Mouse (Mus musculus): ENCODE measurements around the gene Cox7a1. TPM values are rescaled to one million over a fixed set of nuclear protein-coding genes. Genes with fewer than 3 reads are reported as not detected.
A peak's percentile ranks its signal among the peaks of the same experiment; 100 is the strongest.

Gene Cox7a1
- polyA plus RNA-seq, 1 experiment = 85.8 TPM

DNA sequence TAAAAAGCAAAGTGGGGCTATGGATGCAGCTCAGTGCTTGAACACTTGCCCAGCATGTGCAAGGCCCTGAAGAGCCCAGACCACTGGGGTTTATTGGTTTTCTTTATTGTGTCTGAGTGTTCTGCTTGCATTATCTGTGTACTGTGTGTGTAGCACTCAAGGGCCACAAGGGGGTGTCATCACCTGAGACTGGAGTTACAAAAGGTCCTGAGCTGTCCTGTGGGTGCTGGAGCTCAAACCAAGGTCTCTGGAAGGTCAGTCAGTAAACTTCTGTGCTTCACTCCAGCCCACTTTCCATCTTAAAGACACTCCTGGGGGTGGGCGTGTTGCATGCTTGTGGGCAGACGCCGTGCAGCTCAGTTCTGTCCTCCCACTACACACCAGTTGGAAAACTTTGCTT lies 28.4 kb upstream of the Cox7a1 start:
- no peak overlapping the region for H3K27ac ChIP-seq (ENCODE audit: control insufficient read depth, insufficient read depth, low read length)
- no peaks in the 10 kb centered on the region for H3K27me3 ChIP-seq (ENCODE audit: control insufficient read depth, insufficient read depth, low read length)
- H3K4me1 ChIP-seq (replicated peaks; ENCODE audit: control insufficient read depth, insufficient read depth, low read length) = no peaks in the 10 kb centered on the region
- 98% methylated on average over 3 of the region's 3 CpGs for WGBS
- no peak for TF ChIP-seq POLR2A (IDR thresholded peaks at IDR 0.05; ENCODE audit: control insufficient read depth, extremely low read depth, insufficient read depth, low read length, poor library complexity)
- no peak for TF ChIP-seq CTCF (IDR thresholded peaks at IDR 0.05; ENCODE audit: borderline replicate concordance, control insufficient read depth, extremely low read depth, insufficient read depth, low read length, poor library complexity)
- no peak for DNase-seq
- H3K4me3 ChIP-seq (ENCODE audit: control insufficient read depth, insufficient read depth, low read length) = no peak overlapping the region
- H3K36me3 ChIP-seq (ENCODE audit: control insufficient read depth, insufficient read depth, low read length) = peaks cover 20% of the 10 kb centered on the region

DNA sequence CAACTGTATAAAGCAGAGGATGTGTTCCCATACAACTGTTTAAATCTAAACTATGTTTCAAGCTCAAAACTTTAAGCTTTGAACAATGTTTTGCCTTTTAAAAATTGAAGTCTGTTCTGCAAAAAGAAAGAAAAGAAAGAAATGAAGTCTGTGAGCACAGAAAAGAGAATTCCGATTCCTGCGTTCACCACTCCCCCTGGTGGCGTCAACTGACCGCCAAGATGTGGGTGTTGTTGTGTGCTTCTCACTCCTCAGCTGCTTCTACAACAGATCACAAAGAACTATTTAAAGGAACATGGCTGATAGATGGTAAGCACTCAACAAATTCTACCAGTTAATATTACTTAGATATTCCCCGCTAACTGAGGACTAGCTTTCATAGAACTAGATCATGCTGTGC lies 20.8 kb upstream of the Cox7a1 start:
- no peak for TF ChIP-seq CTCF (IDR thresholded peaks at IDR 0.05; ENCODE audit: borderline replicate concordance, control insufficient read depth, extremely low read depth, insufficient read depth, low read length, poor library complexity)
- no peak for TF ChIP-seq POLR2A (IDR thresholded peaks at IDR 0.05; ENCODE audit: control insufficient read depth, extremely low read depth, insufficient read depth, low read length, poor library complexity)
- H3K4me1 ChIP-seq (replicated peaks; ENCODE audit: control insufficient read depth, insufficient read depth, low read length) = no peaks in the 10 kb centered on the region
- peaks cover 44% of the 10 kb centered on the region for H3K36me3 ChIP-seq (ENCODE audit: control insufficient read depth, insufficient read depth, low read length)
- no peak for DNase-seq
- H3K27me3 ChIP-seq (ENCODE audit: control insufficient read depth, insufficient read depth, low read length) = no peaks in the 10 kb centered on the region
- WGBS = 98% methylated on average over 5 of the region's 5 CpGs
- H3K27ac ChIP-seq (ENCODE audit: control insufficient read depth, insufficient read depth, low read length) = no peak overlapping the region
- H3K4me3 ChIP-seq (ENCODE audit: control insufficient read depth, insufficient read depth, low read length) = no peak overlapping the region

GRCm38 (mm10) chr7:30164745-30165144 lies 19.2 kb upstream of the Cox7a1 start:
- Histone ChIP-seq H3K36me3 (ENCODE audit: control insufficient read depth, insufficient read depth, low read length) (peaks cover 28% of the 10 kb centered on the region), H3K4me1 (replicated peaks; ENCODE audit: control insufficient read depth, insufficient read depth, low read length) (0 out of 2 replicates have a peak, but pooled peaks cover 2% of the 10 kb centered on the region), H3K27ac (ENCODE audit: control insufficient read depth, insufficient read depth, low read length) (no peak overlapping the region), H3K4me3 (ENCODE audit: control insufficient read depth, insufficient read depth, low read length) (no peak overlapping the region), H3K27me3 (ENCODE audit: control insufficient read depth, insufficient read depth, low read length) (no peaks in the 10 kb centered on the region)
- TF ChIP-seq POLR2A (IDR thresholded peaks at IDR 0.05; ENCODE audit: control insufficient read depth, extremely low read depth, insufficient read depth, low read length, poor library complexity) (no peak), CTCF (IDR thresholded peaks at IDR 0.05; ENCODE audit: borderline replicate concordance, control insufficient read depth, extremely low read depth, insufficient read depth, low read length, poor library complexity) (no peak)
- WGBS = 95% methylated on average over 2 of the region's 2 CpGs
- no peak for DNase-seq

DNA sequence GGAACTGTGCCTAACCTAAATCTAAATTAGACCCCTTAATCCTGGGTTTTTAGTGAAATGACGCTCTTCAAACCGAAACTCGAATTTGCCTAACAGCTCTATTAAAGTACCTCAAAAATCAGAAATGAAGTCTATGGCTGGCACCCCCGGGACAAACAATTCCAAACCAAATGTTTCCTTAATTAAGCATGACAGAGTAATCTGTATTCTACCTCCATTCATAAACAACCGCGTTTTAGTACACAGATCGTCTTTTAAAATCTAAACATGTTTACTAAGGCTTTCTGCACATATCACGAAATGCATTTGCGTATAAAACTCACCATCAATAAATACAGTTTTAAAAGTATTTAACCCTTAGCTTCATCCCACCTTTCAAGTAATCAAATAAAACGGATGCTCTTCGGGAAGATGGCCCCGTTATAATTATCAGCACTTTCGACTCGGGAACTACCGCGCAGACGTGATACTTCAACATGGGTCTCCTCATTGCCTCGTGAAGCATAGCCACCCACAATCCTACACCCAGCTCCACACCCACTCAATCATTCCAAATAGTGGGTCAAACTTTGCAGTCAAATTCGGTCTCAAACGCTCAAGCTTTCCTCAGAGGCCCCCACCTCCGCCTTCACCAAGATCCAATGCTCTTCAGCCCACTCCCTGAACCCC lies 14.9 kb upstream of the Cox7a1 start:
- WGBS = under 1% methylated on average over 21 of the region's 21 CpGs
- no peak for DNase-seq
- TF ChIP-seq POLR2A (IDR thresholded peaks at IDR 0.05; ENCODE audit: control insufficient read depth, extremely low read depth, insufficient read depth, low read length, poor library complexity) = no peak
- TF ChIP-seq CTCF (IDR thresholded peaks at IDR 0.05; ENCODE audit: borderline replicate concordance, control insufficient read depth, extremely low read depth, insufficient read depth, low read length, poor library complexity) = no peak

DNA sequence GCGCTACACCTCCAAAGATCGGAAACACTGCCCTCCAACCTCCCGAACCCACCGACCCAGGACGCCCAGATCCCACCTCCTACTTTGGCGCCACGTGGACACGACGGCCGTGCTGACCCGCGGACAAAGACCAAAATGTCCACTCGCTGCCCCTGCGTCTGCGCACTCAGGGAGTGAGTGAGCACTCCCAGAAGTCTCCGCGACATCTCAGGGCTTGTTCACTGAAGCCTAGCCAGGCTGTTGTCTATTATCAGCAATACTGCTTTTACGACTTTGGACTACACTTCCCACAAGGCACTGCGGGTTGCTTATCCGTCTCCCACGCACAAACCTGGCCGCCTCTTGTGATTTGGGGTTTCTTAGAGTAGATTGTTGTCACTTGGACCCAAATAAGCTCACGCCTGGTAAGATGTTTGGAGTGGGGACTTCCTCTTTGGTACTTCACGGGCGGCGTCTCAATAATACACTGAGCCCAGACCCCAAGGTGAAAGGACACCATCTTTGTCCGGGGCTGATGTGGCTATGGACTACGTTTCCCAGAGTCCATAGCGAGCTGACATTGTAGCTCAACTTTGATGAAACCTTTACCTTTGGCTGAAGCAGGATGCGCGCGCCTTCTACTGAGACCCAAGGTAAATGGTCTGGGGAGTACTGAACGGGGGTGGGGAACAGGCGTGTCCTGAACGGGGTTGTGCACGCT lies 14.2 kb upstream of the Cox7a1 start, which contains the start of gene Zfp146:
Zfp146 (minus strand) TSS at position 168 of the 700 bp plus-strand sequence.
- no peaks in the 10 kb centered on the region for H3K36me3 ChIP-seq (ENCODE audit: control insufficient read depth, insufficient read depth, low read length)
- TF ChIP-seq POLR2A (IDR thresholded peaks at IDR 0.05; ENCODE audit: control insufficient read depth, extremely low read depth, insufficient read depth, low read length, poor library complexity) (peak; percentile 63), CTCF (IDR thresholded peaks at IDR 0.05; ENCODE audit: borderline replicate concordance, control insufficient read depth, extremely low read depth, insufficient read depth, low read length, poor library complexity) (no peak)
- peak within 1 kb of the TSS; percentile 59 for H3K27ac ChIP-seq (ENCODE audit: control insufficient read depth, insufficient read depth, low read length)
- H3K4me1 ChIP-seq (replicated peaks; ENCODE audit: control insufficient read depth, insufficient read depth, low read length) = peaks cover 4% of the 10 kb centered on the region
- no peaks in the 10 kb centered on the region for H3K27me3 ChIP-seq (ENCODE audit: control insufficient read depth, insufficient read depth, low read length)
- under 1% methylated on average over 36 of the region's 36 CpGs for WGBS
- peak within 1 kb of the TSS; percentile 94 for H3K4me3 ChIP-seq (ENCODE audit: control insufficient read depth, insufficient read depth, low read length)
- peak; percentile 92 for DNase-seq

More for the DNA sequence above, 14.9 kb upstream of the Cox7a1 start:
- peaks cover 4% of the 10 kb centered on the region for H3K4me1 ChIP-seq (replicated peaks; ENCODE audit: control insufficient read depth, insufficient read depth, low read length)
- no peaks in the 10 kb centered on the region for H3K36me3 ChIP-seq (ENCODE audit: control insufficient read depth, insufficient read depth, low read length)
- H3K4me3 ChIP-seq (ENCODE audit: control insufficient read depth, insufficient read depth, low read length) = peak overlapping the region; percentile 94
- H3K27ac ChIP-seq (ENCODE audit: control insufficient read depth, insufficient read depth, low read length) = peak overlapping the region; percentile 22
- no peaks in the 10 kb centered on the region for H3K27me3 ChIP-seq (ENCODE audit: control insufficient read depth, insufficient read depth, low read length)

- Histone ChIP-seq H3K36me3 (ENCODE audit: control insufficient read depth, insufficient read depth, low read length) (no peaks in the 10 kb centered on the region), H3K4me1 (replicated peaks; ENCODE audit: control insufficient read depth, insufficient read depth, low read length) (peaks cover 4% of the 10 kb centered on the region)
- WGBS = 23% methylated on average over 11 of the region's 11 CpGs
Observed at GRCm38 (mm10) chr7:30170283-30170951, 13.5 kb upstream of the Cox7a1 start.

More at GRCm38 (mm10) chr7:30170283-30170951, 13.5 kb upstream of the Cox7a1 start:
- Histone ChIP-seq H3K4me3 (ENCODE audit: control insufficient read depth, insufficient read depth, low read length) (peak overlapping the region; percentile 94), H3K27ac (ENCODE audit: control insufficient read depth, insufficient read depth, low read length) (no peak overlapping the region), H3K27me3 (ENCODE audit: control insufficient read depth, insufficient read depth, low read length) (no peaks in the 10 kb centered on the region)
- no peak for DNase-seq
- TF ChIP-seq CTCF (IDR thresholded peaks at IDR 0.05; ENCODE audit: borderline replicate concordance, control insufficient read depth, extremely low read depth, insufficient read depth, low read length, poor library complexity) (no peak), POLR2A (IDR thresholded peaks at IDR 0.05; ENCODE audit: control insufficient read depth, extremely low read depth, insufficient read depth, low read length, poor library complexity) (no peak)

Measured in thymus, adult 2 months (tissue).